Mouse (Mus musculus) heart, adult 2 months (tissue): ENCODE results near the gene Gm21209. TPM values are rescaled to one million over a fixed set of nuclear protein-coding genes. Genes with fewer than 3 reads are reported as not detected.
"Not testable (repeated sequence)": the region's sequence is repeated elsewhere in the genome, so short reads cannot be mapped to it uniquely, and the experiment has no call there.

ENCODE experiments used
- DNase-seq, 2 experiments: peaks; one replicate each; pipeline ENCODE4 v3.0.0; 2021
- H3K27ac ChIP-seq: fragments of 200-600 bp; 2 replicates; pipeline ENCODE4 v1.8.1; 2022
- H3K27me3 ChIP-seq: fragments of 200-500 bp; 2 replicates; pipeline ENCODE4 v1.6.1; 2012; ENCODE audit warnings: mild to moderate bottlenecking, low read length, inconsistent platforms, mixed read lengths; ENCODE audit not compliant: control insufficient read depth, insufficient read depth
- H3K36me3 ChIP-seq: fragments of 200-500 bp; 2 replicates; pipeline ENCODE4 v1.6.1; 2012; ENCODE audit warnings: low read length, inconsistent platforms; ENCODE audit not compliant: control insufficient read depth, insufficient read depth
- H3K4me1 ChIP-seq: fragments of 200-500 bp; 2 replicates; pipeline ENCODE4 v1.6.1; 2011; ENCODE audit warnings: low read length; ENCODE audit not compliant: control insufficient read depth, insufficient read depth
- H3K4me3 ChIP-seq: fragments of 200-600 bp; 2 replicates; pipeline ENCODE4 v1.8.1; 2022
- H3K79me2 ChIP-seq: fragments of 200-500 bp; replicated peaks from 2 replicates; pipeline ENCODE4 v1.6.1; 2012; ENCODE audit warnings: mild to moderate bottlenecking, inconsistent platforms, low read length, moderate library complexity, mixed read lengths; ENCODE audit not compliant: control insufficient read depth, insufficient read depth
- H3K9ac ChIP-seq: fragments of 200-500 bp; 2 replicates; pipeline ENCODE4 v1.6.1; 2012; ENCODE audit warnings: low read depth, mild to moderate bottlenecking, control low read depth, inconsistent platforms, low read length, mixed read lengths
- WGBS: fragments of 180-500 bp; shearing (Covaris S2); methylation state at CpG from one replicate; pipeline ENCODE4 v1.1.7; 2018; 5-methylcytosine and 5-hydroxymethylcytosine counted together
- intact Hi-C: fragments of 180-260 bp; cut with DNase I; formaldehyde crosslinking; loops from one replicate; pipeline ENCODE4 v1.15.1; 2025
- long read RNA-seq: library from polyadenylated mRNA; stranded (forward); transcript quantifications from one replicate; pipeline ENCODE4 v2.0.0, GENCODE M21; 2021
- polyA plus RNA-seq: library from polyadenylated mRNA; depleted of rRNA; stranded (reverse); fragments of >200 nt; gene quantifications from 2 replicates; pipeline ENCODE4 v1.2.3, GENCODE M21; 2012; rRNA removed
- total RNA-seq, 2 experiments: library from RNA; stranded (reverse); gene quantifications; 2 replicates each; pipeline ENCODE4 v1.2.3; 2021

The Gm21209 gene
- total RNA-seq (not detected), polyA plus RNA-seq (not detected in 2 replicates)
- long read RNA-seq, result 0 reads

DNA sequence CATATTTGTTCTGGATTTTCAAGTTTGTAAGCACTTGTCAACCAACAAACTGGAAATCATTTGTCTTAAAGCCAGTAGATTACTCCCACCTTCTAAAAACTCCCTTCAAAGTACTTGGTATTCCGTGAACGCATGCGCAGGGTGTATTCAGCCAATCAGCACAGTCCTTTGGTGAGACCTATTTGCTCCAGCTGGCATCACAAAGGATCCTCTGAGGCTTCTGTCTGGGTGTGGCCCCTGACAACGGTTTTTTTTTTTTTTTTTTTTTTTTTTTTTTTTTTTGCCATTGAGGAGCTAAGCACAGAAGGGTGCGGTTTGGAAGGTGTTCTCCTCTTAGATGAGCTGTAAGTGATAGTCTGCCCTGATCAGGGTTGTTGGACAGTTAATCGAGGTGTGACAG is at the start of gene Gm21209:
Gene Gm21209 (plus strand): TSS at position 301 of the 400 bp plus-strand sequence.
- H3K4me3 ChIP-seq, H3K36me3 ChIP-seq, H3K4me1 ChIP-seq, H3K79me2 ChIP-seq, intact Hi-C loops, H3K27ac ChIP-seq, DNase-seq, H3K9ac ChIP-seq, H3K27me3 ChIP-seq: not testable (repeated sequence)
- WGBS, result no CpG with 5 or more reads among the region's 6 CpGs
